Mouse (Mus musculus): Measurements from ENCODE around the gene Gm9112.
A peak's percentile ranks its signal among the peaks of the same experiment; 100 is the strongest.
"Not testable (repeated sequence)": the region's sequence is repeated elsewhere in the genome, so short reads cannot be mapped to it uniquely, and the experiment has no call there.

DNA sequence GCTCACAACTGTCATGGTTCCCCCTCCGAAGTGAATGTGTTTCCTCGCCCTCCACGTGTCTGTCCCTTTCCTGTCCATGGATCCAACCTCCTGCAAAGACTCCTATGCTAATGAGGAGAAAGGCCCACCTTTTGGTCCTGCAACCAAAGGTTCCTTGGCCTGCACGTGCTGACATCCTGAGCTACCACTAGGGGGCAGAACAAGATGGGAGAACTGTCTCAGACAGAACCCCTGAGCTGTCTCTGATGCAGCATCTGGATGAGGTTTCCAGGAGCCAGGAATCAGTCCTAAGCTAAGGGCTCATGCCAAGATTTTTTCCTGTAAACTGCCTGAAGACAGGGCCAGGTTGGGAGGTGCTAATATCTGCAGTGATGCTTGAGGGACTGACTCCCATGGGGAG is 18.2 kb downstream of the Gm9112 start:
- peak; percentile 30; the same call in 1 of the 2 replicates for TF ChIP-seq CTCF (conservative IDR thresholded peaks at IDR 0.05; ENCODE audit: insufficient read depth, insufficient read length, low read depth, low read length)
- not testable (repeated sequence) for TF ChIP-seq POLR2A (IDR thresholded peaks at IDR 0.05; ENCODE audit: low read depth, low read length)

Data from kidney, adult 2 months (tissue).